Mouse (Mus musculus): Measurements from ENCODE around the gene Ube2j1.

Gene Ube2j1

DNA sequence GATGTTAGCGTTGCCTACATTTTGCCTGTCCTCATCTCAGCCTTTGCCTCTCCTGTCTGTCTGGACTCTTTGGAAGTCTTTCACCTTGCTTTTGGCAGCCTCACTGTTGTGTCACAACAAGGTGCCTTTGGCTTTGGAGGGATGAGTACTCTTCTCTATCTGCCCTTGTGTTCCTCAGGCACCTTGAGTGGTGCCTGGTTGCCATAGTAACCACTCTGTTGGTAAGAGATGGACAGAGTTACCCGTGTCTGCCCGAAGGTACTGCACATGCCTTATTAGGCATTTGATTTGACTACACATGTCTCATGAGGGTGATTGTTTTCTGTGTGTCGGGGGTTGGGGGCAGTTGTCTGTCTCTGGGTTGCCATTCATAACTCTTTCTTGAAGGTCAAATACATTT is 18.7 kb upstream of the Ube2j1 start:
- DNase-seq (ENCODE audit: low spot score in 2 of 2): no peak

DNA sequence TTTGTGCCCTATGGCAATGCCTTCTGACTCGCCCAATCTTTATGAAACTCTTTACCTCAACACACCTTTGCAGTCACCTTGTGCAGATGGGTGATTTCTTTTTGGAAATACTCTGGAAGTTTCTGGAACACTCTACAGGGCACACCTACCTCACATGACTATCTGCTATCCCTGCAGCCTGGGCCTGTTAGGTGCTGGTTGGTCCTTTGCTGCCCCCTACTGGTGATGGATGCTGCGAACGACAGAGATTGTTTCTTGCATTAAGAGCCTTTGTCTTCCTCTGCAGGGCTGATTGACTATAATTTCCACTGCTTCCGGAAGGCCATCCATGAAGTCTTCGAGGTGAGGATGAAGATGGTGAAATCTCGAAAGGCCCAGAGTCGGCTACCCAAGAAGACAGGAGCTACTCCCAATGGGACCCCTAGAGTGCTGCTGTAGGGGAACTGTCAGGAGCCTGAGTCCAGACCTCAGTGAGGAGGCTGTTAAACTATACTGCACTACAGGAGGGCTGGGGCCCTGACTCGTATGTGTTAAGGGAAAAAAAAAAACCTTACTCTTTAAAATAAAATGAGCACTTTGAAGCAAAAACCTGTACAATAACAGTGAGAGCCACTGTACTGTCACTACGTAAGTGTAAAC is 12.7 kb upstream of the Ube2j1 start:
- DNase-seq (ENCODE audit: low spot score in 2 of 2): peak; percentile 88 to 91

DNA sequence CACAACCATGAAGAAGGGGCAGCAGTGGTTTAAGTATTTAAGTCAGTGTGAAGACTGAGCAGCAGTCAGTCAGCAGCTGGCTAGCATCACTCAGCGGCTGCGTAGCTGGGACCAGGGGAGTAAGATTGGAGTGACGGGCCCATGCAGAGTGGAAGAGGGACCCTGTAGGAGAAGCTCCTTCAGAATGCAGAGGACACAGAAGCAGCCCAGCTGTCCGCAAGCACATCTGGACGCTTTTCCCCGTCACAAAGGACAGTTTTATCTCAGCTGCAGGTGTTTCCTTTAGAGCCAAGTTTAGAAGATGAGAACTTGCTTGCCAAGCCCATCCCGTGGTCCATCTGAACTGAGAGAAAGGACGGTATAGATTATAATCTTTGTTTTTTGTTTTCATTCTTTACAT is 6.8 kb upstream of the Ube2j1 start:
- DNase-seq (ENCODE audit: low spot score in 2 of 2): no peak

DNA sequence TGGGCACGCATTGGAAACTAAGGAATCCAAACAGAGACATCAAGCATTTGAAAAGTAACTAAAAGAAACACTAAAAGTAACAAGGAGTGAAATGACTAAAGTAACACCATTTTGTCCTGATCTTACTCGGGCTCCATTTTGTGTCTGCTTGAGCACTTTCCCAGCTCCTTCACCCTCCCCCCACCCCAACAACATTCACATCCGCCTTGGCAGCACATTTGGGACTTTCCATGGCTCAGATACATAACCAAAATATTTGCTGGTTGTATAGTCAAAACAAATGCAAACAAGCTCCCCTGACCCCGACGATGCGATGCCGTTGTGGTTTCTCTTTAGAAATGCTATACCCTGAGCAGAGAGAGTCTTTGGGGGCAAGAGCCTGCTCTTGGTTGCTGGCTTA is 2.1 kb upstream of the Ube2j1 start:
- no peak for DNase-seq (ENCODE audit: low spot score in 2 of 2)

DNA sequence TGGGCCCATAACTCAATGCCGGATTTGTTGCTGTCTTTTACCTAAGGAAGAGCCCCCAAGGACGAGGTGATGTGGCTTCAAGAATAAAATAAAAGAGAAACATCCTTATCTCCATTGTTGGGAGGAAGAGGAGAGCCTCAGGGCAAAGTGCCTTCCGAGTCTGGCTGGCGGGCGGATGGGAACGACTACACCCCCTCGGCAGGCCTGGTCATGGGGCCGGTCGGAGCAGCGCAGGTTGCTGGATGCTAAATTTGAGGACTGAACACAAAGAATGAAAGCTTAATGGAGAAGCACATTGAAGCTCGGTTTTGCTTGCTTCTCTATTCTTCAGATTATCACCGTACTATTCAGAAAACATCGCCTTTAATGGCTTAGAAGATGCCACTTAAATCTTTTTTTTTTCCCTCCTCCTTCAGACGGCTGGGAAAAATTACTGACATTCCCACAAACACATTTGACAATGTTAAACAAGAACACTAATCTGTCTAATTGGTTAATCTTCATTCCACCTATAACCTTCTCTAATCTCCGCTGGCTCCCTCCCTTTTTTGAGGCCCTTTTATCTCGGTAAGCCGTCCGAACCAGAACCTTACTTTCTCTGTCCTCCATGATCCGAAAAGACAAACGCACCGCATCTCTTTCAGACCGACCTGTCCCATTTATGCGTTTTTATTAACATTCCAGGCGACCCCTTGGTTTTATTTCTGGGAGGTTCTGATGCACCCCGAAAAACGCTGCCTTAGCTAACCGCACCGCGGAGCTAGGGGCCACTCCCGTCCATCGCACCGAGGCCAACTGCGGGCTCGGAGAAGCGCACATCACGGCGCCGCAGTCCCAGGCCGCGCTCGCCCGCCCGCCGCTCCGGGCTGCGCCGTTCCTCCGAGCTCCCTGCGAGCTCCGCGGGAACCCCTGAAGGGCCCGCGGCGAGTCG is 687 bp upstream of the Ube2j1 start:
- peak in 1 of 2 experiments; percentile 36 for DNase-seq (ENCODE audit: low spot score in 2 of 2)

DNA sequence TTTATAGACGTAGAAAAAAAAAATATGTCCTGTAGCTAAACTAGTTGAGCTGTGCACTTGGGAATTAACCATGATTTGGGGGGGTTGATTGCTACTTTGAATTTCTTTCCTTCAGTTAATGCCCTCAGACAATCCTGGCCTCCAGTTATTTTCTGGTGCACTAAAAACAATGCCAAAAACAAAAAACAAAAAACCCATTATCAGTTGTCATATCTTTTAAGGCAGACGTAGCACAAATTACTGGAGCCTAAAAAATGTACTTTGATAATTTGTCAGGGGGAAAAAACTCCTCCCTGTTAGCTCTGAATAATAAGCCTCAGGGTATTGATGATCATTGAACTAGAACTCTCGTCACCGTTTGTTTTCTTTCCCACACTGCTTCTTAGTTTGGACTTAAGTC is 829 bp downstream of the Ube2j1 start:
- no peak for DNase-seq (ENCODE audit: low spot score in 2 of 2)

DNA sequence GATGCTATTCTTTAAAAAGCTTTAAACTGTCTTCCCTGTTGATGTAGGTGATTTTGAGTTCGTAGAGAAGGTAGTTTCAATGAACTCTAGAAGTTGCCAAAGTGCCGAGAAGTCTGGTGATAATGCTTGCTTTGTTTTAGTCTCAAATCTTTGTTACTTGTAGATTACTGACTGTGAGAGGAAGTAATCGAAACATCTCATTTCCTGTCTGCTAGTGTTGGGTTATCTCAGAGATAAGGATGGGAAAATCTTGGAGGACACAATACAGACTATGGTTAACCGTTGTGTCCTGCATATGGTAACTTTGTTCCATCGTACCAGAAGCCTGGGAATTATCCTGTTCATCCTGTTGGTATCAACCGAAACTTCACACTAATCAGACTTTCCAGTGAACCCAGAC is 2.3 kb downstream of the Ube2j1 start:
- no peak for DNase-seq (ENCODE audit: low spot score in 2 of 2)

DNA sequence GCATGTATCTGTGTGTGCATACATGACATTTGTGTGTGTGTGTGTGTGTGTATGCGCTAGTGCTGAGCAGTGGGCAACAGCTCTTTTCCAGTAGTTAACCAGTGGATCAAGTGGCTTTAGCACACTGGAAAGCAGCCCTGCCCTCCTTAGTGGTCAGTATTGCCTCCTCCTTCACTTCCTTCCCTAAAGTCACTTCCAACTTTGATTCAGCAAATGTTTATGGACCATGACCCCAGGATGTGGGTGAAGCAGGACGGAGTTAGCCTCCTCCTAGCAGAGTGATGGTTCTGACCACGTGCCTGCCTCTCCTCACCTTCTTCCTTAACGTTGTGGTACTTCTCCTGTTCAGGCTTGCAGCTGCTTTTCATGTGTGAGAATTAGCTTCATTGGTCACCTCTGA is 8.6 kb downstream of the Ube2j1 start:
- no peak for DNase-seq (ENCODE audit: low spot score in 2 of 2)

DNA sequence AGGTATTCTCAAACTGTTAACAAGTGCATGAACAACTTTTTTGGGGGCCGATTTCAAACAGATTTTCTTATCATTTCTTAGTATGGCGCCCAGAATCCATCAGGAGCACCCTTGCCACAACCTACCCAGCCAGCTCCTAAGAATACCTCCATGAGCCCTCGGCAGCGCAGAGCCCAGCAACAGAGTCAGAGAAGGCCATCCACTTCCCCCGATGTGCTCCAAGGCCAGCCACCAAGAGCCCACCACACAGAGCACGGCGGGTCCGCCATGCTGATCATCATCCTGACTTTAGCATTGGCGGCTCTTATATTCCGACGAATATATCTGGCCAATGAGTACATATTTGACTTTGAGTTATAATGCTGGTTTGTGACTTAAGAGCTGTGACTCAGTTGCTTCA is 18.4 kb downstream of the Ube2j1 start:
- DNase-seq (ENCODE audit: low spot score in 2 of 2): no peak

DNA sequence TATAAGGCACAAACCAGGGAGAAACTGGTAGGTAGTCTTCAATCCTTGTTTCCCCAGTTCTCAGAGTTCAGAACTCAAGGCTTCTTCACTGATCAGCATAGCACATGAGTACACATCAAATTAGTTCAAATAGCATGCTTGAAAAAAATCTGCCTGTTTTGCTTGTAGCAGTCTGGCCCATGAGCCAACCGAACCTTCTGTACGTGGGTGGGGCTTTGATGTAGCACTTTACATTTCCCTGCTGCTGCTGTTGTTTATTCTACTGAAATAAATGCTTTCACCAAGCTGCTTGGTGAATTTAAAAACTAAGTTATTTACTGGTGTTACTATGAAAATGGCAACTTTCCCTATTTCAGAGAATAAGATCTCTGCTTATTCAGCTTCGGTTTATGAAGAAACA is 20.8 kb downstream of the Ube2j1 start:
- peak in 1 of 2 experiments; percentile 58 for DNase-seq (ENCODE audit: low spot score in 2 of 2)

DNA sequence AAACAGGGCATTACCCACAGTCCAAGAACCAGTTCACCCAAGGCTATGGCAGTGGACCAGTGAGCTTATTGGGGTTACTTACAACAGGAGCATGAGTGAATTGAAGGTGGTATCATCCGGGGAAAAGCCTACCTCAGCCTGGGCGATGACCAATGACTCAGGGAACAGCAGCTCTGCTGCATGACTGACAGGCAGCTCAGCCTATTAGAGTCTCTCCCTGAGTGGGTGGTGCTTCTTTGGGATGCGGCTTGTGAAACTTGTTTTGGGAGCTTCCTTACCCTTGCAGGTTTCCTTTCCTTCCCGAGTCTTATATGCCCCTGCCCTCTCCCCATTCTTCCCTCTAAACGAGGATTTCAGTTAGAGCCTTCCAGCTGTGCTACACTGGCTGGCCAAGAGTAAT is 21.4 kb downstream of the Ube2j1 start:
- DNase-seq (ENCODE audit: low spot score in 2 of 2): no peak

DNA sequence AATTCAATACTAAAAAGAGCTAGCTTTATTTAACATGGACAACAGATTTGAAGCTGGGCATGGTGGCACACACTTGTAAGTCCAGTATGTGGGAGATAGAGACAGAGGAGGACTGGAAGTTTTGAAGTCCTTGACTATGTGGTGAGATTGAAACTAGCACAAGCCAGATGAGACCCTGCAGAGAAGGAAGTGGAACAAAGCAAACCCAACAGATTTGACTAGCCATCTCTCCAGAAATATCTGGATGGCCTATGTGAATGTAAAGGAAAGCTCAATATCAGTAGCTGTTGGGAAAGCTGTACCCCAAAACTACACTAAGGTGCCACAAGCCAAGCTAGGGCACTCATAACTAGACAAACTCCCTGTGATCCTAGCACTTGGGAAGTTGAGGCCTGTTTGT is 23.2 kb downstream of the Ube2j1 start:
- DNase-seq (ENCODE audit: low spot score in 2 of 2): no peak

DNA sequence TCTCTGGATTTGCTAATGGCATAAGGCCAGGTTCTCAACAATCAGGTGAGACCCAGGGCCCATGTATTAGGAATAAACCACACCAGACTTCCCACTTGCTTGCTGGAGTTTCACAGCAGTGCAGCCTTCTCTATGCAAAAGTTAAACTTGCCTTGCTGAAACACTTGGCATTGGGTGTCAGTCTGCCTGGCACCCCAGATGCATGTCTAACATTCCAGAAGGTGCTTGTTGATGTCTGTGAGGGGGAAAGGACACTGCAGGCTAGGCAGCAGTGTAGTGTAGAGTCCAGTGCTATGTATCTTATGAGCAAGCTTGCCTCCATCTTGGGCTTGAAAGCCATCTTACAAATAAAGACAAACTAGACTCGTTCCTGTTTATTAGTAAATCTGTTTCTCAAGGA is 25.1 kb downstream of the Ube2j1 start:
- no peak for DNase-seq (ENCODE audit: low spot score in 2 of 2)

DNA sequence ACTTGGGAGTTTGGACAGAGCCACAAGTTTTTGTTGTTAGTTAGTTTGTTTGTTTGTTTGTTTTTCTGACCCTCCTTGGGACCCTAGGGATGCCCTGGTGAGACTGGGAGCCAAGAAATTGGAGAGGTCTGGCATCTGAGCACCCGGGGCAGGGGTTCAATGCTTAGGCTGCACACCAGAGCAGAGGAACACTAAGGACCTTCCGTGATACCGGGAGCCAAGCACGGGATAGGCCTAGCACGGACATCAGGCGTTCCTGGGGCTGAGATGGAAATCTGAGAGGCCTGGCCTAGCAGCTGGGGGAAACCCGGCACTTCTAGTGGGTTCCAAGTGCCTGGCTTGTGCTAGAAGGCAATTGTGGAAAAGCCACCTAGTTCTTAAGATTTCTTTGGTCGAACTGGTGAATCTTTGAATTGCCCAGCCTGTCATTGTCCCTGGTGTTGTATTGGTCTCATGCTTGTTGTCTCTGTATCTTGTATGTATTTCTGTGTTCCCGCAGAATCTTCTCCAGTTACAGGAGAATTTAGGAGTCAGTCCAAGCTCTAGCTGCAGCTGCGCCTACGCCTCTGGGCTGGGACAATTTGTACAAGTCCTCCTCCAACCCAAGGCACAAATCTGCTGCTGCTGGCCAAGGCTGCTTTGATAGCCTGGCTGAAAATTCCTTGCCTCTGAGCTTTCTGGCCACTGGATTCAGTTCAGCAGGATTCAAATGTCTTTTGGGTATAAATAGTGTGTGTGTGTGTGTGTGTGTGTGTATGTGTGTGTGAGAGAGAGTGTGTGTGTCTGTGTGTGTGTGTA is 26.9 kb downstream of the Ube2j1 start:
- no peak for DNase-seq (ENCODE audit: low spot score in 2 of 2)

DNA sequence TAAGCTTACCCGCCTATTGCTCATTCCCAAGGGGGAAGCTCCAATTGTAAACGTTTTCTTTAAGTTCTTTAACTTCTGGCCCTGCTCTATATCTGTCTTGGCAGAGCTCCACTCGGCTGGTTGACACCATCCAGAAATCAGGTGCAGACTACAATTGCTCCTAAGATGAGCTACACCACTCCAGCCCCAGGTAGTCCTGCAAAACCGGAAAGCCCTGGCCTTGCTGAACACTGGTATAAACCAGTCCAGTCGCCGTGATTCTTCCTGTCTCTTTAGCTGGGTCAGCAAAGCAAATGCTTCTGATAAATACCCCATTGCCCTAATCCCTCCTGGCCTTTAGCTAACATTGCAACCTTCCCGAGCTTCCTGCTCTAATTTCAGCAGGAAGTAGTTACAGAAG is 29.9 kb downstream of the Ube2j1 start:
- DNase-seq (ENCODE audit: low spot score in 2 of 2): no peak

DNA sequence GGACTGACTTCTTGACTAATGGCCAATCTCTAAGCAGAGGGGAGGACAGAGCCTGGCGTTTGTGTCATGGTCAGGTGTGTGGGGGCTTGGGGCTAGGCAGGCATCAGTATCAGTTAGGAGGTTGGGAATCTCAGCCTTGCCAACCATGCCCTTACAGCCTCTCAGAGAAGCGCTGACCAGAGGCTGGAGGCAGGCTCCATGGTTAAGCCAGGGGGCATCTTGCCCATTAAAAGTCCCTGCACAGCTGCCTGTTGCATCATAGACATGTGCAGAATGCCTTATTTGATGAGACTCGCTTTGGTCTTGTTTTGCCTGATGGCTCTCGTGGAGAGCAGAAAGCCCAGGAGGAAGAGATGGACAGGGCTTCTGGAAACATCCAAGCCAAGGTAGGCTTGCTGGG is 31.8 kb downstream of the Ube2j1 start, which contains the start of gene Gabrr2:
Gene Gabrr2, plus strand, starts transcription at position 19 of the 400 bp plus-strand sequence.
- no peak for DNase-seq (ENCODE audit: low spot score in 2 of 2)

DNA sequence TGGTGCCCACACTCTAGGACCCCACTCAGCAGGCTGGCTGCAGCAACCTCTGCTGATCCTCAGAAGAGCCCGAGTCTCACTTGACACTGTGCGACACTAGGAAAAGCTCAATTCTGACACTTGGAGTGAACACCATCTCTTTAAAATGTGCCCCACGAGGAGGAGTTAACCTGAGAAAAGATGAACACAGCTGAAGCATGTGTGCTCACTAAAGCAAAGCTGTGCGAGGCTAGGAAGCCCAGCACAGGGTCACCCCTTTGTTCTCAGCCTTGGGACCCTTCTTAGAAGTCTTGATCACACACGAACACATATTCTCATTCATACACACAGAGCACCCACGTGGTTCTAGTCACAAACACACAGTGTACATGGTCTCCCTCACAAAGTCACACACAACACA is 33.8 kb downstream of the Ube2j1 start:
- DNase-seq (ENCODE audit: low spot score in 2 of 2): no peak

DNA sequence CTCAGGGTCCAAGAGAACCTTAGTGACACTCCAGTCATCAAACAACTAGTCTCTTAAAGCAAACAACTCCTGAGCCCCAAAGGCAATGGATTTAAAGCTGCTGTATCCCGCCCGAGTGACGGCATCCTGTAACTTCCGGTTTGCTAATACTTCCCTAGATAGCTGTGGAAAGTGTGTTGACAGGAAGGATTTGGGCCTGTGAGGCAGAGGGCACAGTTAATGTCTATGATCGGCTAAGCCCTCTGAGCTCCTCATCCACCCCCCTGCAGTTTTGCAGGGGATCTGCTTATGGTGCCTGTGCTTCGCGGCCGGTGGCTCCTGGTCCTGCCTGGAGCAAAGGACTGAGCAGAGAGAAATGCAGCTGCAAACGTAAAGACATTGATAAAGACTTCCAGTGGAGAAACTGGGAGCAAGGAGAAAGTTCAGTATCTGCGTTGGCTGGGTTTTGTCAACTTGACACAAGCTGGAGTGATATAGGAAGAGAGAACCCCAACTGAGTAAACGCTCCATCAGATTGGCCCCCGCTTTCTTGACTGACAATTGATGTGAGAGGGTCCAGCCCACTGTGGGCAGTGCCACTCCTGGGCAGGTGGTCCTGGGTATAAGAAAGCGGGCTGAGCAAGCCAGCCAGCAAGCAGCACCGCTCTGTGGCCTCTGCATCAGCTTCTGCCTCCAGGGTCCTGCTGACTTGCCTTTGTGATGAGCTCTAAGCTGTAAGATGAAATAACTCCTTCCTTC is 35.2 kb downstream of the Ube2j1 start:
- DNase-seq (ENCODE audit: low spot score in 2 of 2): no peak

DNA sequence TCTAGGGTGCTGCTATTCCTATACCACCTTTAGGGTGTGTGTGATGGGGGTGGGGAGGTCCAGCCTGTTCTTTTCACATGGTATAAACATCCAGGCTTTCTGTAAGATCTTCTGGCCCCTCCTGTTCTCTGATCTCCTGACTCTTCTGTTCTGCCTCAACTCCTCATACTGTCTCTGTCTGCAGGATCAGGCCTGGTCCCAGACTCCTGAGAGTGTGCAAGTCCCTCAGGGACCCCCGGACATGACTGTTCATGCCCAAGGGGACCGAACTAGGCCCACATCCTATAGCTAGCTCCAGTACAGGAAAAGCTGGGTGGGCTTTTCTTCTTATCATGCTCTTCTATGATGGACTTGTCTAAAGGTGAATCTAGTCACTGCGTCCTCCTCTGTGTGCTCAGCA is 36.1 kb downstream of the Ube2j1 start:
- DNase-seq (ENCODE audit: low spot score in 2 of 2): no peak

DNA sequence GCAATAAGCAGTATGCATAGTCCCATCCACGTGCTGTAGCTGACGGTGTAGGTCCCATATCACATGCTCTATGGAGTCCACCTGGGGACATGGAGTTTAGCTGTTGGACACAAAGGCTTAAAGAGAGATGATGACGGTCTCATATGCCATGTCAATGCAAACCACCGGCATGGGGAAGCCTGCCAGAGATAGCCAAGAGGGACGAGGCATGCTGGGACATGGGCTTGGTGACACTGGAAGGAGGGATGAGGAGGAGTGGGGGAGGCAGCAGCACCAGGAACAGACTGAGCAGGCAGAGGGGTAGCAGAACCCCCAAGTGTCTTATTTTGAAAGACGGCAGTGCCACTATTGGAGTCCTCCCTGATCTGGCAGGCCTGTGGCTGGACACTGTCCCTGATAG is 36.6 kb downstream of the Ube2j1 start:
- no peak for DNase-seq (ENCODE audit: low spot score in 2 of 2)

DNA sequence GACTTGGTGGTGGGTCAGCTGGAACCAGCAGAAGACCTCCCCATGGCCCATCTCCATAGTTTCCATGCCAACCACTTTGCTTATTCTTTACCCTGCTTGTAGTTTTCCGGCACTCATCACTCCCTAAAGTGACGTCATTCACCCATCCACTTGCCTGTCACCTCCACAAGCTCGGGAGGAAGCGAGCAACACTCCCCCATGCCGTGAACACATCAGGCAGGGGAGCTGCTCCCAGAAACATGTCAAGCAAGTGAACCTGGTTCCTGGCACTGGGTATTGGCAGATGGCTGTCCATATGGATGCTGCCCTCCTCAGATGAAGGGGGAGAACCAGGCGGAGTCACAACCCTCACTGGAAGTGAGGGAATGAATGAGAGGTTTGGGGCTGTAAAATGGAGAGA is 37.7 kb downstream of the Ube2j1 start:
- DNase-seq (ENCODE audit: low spot score in 2 of 2): peak; percentile 38 to 62

DNA sequence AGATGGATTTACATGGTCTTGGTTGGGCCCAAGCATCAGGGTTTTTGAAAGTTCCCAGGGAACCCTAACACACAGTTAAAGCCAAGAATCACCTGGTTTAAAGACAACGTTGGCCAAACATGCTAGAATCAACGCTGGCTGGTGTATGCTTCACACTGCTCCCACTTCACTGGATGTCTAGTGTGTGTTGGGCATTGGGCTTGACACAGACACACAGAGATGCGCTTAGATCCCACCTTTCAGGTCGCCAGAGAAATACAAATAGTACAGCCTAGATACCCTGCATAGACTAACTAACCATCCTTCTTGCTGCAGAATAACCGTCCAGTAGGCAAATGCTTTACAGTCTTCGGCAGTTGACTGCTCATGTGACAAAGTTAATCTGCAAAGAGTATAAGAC is 39.1 kb downstream of the Ube2j1 start:
- no peak for DNase-seq (ENCODE audit: low spot score in 2 of 2)
